Mouse (Mus musculus) left cerebral cortex, adult 8-10 months (tissue): ENCODE measurements at regions not wholly inside any gene's neighbourhood (a gene's known extent, or its start where the extent isn't known, plus 50 kb on each side); places are given as distances from the start of the nearest gene placed in this dataset.

Source experiments
- DNase-seq, 2 experiments: peaks; one replicate each; pipeline ENCODE4 v3.0.0; 2022; ENCODE audit warnings: low spot score in 2 of 2

DNA sequence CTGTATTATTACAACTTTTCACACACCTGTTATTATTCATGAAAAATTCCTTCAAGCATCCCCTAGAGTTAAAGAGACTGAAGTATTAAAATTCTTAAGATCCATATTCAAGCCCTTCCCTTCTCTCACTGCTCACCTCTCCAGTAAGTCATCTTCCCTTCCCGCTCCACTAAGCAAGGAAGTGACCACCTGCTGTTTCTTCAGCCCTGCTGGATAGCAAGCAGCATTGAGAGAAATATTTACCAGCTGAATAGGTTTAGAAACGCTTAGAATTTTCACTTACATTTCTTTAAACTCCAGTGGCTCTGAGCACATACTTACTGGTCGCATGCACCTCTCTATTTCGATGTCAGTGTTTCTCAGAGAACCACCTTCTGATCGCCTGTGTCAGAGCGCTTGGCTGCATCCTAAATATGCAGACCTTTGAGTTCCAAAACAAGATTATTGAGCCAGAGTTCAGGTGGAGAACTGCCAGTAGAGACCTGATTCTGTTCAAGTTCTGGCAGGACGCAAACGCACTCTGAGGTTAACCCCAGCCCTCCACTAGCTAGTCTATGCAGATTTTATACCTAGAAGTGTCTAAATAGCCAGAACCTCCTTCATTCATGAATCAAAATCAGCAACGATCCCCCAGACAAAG, 314.9 kb downstream of the Mllt3 start:
- DNase-seq = no peak

DNA sequence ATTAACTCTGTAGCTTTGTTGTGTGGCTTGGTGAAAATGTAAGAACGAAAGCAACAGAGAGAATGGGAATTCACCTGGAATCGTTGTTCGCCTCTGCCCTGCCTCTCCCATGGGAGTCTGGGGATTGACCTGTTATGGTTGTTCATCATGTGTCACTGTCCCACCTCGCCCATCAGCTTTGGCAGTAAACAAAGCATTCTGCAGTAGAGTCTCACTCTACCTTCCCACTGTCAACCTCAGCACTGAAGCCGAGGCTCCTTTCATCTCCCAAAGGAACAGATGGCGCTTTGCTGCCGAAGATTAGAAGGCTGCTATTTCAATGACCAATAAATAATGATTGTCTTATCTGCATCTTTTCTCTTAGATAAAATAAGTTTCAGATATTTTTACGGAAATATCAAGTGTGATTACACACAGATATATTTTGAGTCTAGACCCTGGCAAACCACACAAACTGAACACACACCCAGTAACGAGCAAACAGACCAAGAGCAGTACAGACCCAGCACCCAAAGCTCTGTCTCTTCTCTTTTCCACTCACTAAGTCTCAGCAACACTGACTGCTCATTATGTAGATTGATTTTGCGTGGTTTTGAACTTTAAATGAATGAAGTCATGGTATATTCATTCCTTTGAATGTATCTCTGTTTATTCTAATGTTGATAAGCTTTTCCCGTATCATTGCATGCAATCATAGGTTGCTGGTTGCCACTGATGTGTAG, 317.8 kb downstream of the Mllt3 start:
- DNase-seq = no peak

DNA sequence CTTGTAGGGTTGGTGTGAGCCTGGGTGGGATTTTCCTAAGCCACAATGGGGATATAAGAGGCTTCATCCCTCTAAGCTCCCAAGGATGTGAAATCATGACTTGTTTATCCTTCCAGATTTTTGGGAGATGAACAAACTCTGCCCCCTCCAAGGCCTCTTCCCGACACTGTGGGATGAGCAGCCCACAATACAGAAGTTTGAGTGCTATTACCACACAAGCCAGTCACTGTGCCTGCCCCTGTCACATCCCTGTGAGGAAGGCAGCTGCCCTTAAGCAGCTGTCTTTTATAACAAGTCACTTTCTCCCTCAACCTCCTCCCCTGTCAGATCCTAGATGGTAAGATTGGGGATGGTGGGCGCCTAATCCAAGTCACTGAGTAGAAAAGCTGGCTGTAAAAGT, 320.5 kb downstream of the Mllt3 start:
- DNase-seq = no peak

DNA sequence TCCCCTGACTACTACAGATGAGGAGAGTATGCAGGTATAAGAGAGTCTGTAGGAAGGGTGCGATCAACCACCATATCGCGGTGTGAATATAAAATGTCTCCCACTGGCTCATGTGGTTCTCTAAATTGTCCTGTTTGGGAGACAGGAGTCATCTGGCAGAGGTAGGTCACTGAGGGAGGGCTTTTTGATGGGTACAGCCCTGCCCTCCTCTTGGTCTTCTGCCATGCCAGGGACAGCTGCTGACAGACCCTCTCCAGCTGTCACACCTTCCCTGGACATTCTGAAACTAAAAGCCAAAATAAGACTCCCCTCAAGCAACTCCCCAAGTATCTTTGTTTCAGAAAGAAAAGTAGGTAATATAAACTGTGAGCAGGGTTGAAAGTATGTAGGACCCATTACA, 320.9 kb downstream of the Mllt3 start:
- no peak for DNase-seq

DNA sequence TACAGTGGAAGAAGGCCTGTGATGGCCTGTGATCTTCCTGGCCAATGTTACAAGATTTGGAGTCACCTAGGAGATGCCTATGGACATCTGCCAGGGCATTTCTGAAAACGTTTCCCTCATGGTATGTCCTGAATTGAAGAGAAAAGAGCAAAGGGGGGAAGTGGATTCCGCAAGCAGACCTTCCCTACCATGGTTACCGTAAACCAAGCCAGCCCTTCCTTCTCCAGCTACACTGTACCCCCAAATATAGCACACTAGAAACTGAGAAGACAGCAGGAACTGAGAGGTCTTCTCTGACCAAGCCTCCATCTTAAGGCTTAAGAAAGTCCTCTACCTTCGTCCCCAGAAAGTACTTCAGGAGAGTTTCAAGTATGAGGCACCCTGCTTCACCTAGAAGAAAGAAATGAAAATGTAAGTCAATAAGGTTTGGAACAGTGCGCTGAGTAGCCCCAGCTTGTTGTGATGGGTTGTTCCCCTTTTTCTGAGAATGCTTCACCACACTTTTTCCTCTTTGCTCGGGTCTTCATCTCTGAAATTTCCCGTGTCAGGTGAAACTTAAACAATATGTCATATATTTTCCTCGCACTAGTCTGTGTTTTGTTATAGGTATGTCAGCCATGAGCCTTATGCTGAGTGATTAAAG, 321.9 kb downstream of the Mllt3 start:
- DNase-seq = no peak

DNA sequence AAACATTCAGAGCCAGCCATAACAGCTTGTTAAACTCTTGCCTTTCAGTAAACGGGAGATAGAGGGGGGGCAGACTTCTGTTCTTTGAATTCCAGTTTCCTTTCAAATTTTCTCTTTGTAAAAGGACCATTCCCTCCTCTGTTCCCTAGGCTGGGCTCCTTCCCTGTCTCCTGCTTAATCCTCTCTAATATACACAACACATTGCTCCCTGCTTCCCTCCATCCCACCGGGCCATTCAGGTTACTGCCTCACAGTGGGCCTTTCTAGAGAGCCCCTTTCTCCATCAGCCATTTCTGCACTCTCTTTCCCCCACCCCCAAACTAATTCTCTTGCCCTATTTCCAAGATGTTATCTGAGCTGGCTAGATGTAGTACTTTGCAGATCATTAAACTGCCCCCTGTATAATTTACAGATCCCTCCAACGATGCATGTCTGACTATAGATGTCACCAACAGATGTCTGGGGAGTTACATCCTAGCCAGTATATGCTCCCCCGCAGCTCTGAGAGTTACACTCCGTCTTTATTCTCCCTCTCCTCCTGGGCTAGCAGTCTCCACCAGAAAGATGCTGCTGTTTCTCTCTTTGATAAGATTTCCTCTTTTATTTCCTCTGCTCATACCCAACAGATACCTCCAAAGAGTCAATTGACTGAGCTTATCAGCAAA, 324.1 kb downstream of the Mllt3 start:
- DNase-seq = peak in 1 of 2 experiments; percentile 11

DNA sequence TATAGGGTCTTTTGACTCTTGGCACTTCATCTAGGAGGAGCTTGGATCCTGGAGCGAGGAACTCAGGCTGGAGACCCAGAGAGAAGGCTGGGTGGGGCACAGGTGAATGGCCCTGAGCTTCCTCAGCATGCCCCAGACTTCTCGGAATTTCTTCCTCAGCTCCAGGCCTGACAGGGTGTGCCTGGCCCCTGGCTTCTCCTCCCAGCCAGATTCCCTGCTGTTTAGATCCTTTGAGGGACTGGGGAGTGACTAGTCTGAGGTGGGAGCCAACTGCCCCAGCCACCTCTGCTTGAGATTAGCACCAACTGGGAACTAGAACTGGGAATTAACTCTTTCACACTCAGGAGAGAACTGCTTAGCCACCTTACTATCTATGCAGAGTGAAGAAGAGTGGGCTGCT, 325.8 kb downstream of the Mllt3 start:
- no peak for DNase-seq

DNA sequence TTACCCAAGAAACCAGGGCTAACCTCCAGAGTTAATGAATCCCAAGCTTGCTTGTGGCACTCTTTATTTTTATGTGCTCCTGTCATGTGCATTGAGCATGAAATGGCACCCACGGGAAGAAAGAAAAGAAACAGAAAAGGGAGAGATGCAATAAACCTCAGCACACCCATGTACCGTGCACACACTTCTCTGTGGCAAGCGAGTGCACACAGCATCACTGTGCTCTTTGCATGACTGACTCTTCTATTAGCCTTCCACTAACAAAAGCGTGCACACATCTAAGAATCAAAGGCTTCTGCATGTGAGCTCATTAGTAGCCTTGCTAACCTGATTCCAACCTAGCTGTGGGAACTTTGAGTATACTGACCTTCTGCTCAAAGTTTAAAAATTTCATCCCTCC, 330.3 kb downstream of the Mllt3 start:
- no peak for DNase-seq

DNA sequence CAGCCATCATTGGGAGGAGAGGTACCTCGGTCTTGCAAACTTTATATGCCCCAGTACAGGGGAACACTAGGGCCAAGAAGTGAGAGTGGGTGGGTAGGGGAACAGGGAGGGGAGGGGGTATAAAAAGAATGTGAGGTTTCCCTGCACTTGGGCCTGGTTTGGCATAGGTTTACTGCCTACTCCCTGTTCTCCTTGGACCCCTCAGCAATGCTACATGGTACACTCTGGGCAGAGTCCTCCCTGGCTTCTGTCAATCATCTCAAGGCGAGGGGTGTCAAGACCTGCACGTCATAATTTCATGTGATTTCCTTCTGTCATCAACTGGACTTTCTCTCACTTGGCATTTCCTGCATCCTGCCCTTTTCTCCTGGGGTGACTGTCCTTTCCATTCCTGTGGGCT, 330.9 kb downstream of the Mllt3 start:
- no peak for DNase-seq

DNA sequence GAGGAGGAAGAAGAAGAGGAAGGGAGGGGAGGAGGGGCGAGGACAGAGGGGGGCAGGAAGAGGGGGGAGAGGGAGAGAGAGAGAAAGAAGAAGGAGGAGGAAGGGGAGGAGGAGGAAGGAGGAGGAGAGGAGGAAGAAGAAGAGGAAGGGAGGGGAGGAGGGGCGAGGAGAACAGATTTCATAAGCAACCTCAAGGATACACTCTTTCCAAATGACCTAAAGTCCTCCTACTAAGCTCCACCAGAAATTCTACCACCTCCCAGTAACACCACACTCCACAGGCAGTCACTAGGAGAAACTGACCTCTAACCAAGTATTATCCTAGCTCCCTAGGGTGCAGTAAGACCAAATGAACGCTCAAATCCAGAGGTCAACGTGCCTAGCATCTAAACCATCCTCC, 332.1 kb downstream of the Mllt3 start:
- DNase-seq = no peak

DNA sequence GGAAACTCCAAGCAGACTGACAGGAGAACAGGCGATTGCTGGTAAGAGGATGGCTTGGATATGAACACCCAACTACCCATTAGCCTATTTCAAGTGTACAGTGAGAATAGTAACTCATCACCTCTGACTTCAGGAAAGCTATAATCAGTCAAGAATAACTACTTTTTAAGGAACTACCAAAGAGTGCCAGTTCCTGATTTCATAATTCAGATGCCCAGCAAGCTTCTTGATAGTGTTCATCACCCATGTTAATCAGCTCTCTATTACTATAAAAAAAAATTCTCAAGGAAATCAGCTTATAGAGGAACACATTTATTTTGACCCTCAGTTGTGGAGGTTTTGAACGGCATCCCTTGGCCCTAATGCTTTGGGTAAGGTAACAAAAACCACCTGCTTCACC, 332.7 kb downstream of the Mllt3 start:
- no peak for DNase-seq

DNA sequence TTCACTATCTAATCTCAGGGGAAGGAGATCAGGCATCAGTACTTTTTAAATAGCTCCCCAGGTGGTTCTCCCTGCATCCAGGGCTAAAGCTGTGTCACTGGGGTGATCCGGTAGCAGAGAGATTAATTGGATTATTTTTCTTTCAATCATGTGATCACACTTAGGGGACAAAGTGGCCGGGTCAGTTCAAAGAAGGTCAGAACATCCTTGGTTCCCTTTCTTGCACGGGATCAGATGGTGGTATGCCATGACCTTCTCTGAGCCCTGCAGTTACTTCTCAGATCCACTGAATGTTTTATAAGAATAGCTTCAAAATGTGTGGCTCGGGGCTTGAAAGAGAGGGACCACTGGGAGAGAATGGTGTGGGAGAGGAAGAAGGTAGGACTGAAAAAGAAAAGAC, 333.6 kb downstream of the Mllt3 start:
- DNase-seq = no peak

DNA sequence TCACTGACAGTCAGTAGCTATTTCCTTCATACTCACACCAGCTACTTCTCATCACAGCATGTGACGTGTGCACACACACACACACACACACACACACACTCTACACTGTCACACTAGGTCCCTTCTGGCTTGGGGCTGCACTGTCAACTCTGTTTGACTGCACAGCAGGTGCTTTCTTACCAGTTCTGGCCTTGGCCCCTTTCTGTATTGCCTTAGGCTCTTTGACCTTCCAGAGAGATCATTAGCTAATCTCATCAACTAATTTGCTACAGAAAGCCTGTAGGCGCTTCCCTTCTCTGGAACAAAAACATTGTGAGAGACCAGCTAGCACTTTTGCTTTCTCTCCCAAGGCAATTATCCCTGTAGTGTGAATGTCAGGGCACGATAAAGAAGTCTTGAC, 334.4 kb downstream of the Mllt3 start:
- no peak for DNase-seq

DNA sequence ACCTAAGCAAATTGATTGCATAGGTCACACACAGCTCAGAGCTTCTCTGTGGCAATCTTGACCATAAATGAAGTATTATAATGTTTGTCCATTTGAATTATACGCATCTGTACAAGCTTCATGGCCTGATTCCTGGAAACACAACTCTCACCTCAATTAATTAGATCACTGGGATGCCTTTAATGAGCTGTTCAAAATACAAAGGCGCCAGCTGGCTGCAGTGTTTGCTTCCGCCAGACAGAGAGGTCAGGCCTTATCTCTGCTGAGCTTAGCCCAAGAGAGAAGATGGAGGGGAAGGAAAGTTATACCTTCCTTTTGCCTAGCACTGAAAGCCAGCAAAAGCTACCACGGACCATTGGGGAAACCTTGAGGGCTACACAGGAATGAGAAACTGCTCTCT, 336.2 kb downstream of the Mllt3 start:
- no peak for DNase-seq

DNA sequence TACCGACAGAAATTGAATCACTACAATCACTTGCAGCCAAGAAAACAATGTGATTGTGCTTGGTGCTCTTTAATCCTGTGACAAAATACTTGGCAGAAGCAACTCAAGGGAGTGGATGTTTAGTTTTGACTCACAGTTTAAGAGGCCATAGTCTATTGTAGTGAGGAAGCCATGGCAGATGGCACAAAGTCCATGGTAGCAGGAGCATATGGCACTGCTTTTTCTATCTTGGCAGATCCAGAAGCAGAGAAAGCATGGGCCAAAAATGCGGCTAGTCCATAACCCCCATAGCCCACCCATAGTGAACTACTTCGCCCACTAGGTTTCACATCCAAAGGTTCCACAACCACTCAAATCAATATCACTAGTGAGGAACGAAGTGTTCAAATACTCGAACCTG, 337.4 kb downstream of the Mllt3 start:
- DNase-seq = no peak

DNA sequence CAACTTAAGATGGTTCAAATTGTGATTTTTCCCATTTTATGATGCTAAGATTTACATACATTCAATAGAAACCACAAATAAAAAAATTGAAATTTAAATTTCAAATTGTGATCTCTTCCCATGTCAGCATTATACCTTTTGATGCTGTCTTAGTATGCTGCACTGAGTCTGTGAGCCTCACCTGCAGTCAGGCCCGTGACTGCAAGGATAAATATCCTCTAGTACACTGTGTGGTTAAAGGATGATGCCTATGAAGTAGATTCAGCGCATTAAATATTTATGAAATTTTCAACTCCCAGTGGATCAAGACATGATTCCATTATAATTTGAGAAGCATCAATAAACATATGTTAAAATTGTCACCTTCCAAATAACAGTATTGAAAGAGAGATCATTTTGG, 340.4 kb downstream of the Mllt3 start:
- DNase-seq = no peak

DNA sequence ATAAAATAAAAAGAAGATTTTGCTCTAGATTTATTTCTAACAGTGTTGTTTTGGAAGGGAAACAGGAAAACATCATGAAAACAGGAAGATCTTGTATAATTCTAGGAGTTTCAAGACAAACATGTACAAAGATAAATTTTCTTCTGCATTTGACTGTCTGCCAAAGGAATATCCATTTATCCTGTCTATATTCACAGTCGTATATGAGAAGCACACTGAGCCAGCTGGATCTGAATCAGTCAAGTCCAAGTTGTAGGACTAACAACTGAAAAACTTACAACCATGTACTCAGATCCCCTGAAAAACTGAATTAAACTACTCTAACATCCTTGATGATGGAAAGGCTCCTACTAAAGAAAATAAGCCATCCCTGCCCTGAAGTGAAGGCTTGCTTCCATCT, 348.2 kb downstream of the Mllt3 start:
- no peak for DNase-seq

DNA sequence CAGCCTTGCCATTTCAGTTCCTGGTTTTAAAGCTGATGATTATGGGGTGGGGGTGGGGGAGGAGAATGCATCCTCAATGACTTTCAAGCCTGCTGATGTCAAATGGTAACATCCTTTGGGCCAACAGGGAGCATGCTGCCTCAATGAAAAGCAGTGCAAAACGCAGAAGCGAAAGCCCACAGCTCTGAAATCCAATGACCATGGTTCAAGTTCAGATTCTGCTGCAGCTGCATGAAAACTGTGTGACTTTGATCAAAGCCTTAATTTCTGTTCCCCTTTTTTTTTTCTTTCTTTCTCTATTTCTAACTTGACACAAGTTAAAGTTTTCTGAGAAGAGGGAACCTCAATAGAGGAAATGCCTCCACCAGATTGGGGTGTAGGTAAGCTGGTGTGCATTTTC, 350.4 kb downstream of the Mllt3 start:
- DNase-seq = no peak

DNA sequence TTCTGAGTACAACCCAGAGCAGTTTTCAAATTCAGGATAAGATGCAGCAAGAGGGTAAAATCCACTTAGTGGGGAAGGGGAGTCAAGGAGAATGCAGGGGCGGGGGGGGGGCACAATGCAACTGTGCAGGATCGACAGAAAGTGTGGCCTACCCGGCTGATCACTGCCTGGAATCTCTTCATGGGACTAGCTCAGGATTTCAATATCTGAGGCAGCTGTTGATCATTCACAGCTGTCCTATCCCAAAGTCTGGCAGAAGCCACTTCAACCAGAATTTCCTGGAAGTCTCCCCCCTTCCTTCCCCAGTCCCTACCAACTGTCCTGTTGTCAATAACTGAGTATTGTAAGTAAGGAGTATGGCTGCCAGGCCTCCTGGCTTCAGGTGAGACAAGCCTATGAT, 362.1 kb downstream of the Mllt3 start:
- DNase-seq = no peak

DNA sequence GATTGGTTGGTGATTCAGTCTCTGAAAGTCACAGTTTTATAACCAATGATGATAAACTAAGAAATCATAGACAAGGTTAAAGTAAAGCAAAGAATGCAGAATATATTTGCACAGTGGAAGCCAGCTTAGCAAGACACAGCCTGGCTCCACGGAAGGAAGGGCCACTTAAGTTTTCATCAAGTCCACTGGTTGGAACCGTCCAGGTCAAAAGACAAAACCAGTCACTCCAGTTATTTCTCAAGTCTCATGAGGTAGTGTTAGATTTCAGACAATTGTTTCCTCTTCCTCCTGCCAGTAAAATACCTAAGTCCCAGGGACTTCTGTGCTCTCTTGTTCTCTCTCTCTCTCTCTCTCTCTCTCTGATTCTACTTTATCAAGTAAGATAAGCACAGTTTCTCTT, 363.0 kb downstream of the Mllt3 start:
- DNase-seq = no peak

DNA sequence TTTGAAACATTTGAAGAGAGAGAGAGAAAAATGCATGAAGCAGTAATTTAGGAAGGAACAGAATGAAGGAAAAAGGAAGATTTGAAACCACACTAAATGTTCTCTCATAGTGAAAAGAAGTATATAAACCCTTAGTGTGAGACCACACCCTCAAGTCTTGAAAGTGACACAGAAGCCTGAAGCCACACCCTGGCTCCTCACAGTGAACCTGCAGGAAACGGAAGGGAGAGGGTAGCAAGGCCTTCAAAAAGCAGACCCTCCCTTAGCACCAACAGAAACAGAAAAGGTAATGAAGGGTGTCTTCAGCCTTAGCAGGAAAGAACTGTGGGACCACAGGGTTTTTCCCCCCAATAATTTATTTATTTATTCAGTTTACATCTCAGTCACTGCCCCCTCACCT, 363.7 kb downstream of the Mllt3 start:
- DNase-seq = no peak

DNA sequence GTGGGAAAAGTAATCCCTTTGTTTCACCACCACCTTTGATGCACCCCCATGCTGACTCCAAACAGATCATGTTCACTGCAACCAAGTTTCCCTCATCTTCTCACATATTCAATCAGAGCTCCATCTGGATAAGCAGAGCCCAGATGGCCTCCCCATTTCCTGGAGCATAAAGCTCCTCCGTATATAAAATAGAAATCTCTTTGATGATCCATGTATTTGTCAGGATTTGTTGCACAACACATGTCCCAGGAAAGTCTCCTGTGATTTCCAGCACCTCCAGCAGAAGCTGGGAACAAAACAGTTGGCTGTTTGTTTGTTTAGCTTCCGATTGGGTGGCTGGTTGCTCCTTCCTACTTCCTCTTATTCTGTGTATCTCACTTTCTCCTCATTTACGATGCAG, 364.9 kb downstream of the Mllt3 start:
- no peak for DNase-seq
